Mouse (Mus musculus) kidney, adult 2 months (tissue): ENCODE measurements around the gene Tgfb1.

Experiments
- CTCF ChIP-seq: fragments of 200-500 bp; conservative IDR thresholded peaks from 2 replicates; pipeline ENCODE4 v1.5.1; 2011; ENCODE audit warnings: low read depth, mild to moderate bottlenecking, control low read depth, low read length, moderate library complexity, mixed read lengths; ENCODE audit not compliant: insufficient read depth, insufficient read length
- POLR2A ChIP-seq: fragments of 200-500 bp; IDR thresholded peaks from one replicate; pipeline ENCODE4 v1.6.1; 2011; ENCODE audit warnings: low read depth, low read length, control low read depth

- TF ChIP-seq POLR2A (no peak), CTCF (no peak)
Observed at GRCm38 (mm10) chr7:25657785-25658184, 29.0 kb upstream of the Tgfb1 start.
